Mouse (Mus musculus) C2C12 (cell line): Measurements from ENCODE around the gene Frmd6.

Experiments used
- CEBPB ChIP-seq: IDR thresholded peaks from one replicate; pipeline ENCODE4 v1.6.1; 2011; ENCODE audit warnings: low read depth, mild to moderate bottlenecking, control low read depth, moderate library complexity
- CTCF ChIP-seq: IDR thresholded peaks from one replicate; pipeline ENCODE4 v1.5.1; 2011; ENCODE audit not compliant: control insufficient read depth, insufficient read depth, insufficient read length
- FOSL1 ChIP-seq: IDR thresholded peaks from one replicate; pipeline ENCODE4 v1.8.0; 2011; ENCODE audit warnings: mild to moderate bottlenecking, low read length; ENCODE audit not compliant: poor library complexity, insufficient read depth, severe bottlenecking
- MAX ChIP-seq: IDR thresholded peaks from one replicate; pipeline ENCODE4 v1.6.1; 2011; ENCODE audit warnings: mild to moderate bottlenecking, control low read depth
- MYOD1 ChIP-seq: IDR thresholded peaks from one replicate; pipeline ENCODE4 v1.6.1; 2011; ENCODE audit warnings: low read depth; ENCODE audit not compliant: control insufficient read depth, insufficient read length
- MYOG ChIP-seq: IDR thresholded peaks from one replicate; pipeline ENCODE4 v1.6.1; 2011; ENCODE audit not compliant: control insufficient read depth, insufficient read length; ENCODE audit errors: extremely low read depth
- USF1 ChIP-seq: IDR thresholded peaks from one replicate; pipeline ENCODE4 v1.6.1; 2011; ENCODE audit warnings: low read depth, mild to moderate bottlenecking, control low read depth, moderate library complexity

DNA sequence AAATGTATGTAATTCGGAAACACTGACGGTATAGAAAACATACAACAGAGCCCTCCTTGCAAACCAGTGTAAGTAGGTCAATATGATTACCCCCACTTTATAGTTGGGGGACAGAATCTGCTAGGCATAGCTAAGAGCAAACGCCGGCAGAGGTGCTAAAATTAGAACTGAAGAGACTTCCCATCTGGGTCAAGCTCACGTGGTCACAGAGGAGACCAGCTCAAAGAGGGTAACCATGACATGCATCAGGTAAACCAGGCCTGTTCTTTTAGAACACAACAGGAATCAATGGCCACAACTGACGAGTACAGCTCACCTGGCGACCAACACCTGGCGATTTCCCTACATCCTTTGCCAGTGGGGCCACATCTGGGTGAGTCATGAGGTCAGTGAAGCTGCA, 25.2 kb upstream of the Frmd6 start:
- TF ChIP-seq MYOD1 (no peak), CTCF (no peak), CEBPB (no peak), MAX (no peak), MYOG (no peak), USF1 (no peak), FOSL1 (no peak)
